Mouse (Mus musculus) stomach, embryonic 15.5 days (tissue): ENCODE data around the gene Socs1. TPM values are rescaled to one million over a fixed set of nuclear protein-coding genes. Genes with fewer than 3 reads are reported as not detected.
A peak's percentile ranks its signal among the peaks of the same experiment; 100 is the strongest.

Source experiments
- ATAC-seq: fragments of 200-750 bp; cut with Nextera tagmentation; 2 replicates; pipeline ENCODE4 v1.8.0; 2017; ENCODE audit warnings: low read depth, moderate number of reproducible peaks, moderate TSS enrichment; ENCODE audit not compliant: insufficient read depth, low FRiP score
- H3K27ac ChIP-seq: fragments of 300-500 bp; sonication (generic); 2 replicates; pipeline ENCODE4 v1.5.1; 2015; ENCODE audit warnings: mild to moderate bottlenecking, inconsistent platforms
- H3K27me3 ChIP-seq: fragments of 300-500 bp; sonication (generic); replicated peaks from 2 replicates; pipeline ENCODE4 v1.6.1; 2015; ENCODE audit warnings: inconsistent platforms
- H3K36me3 ChIP-seq: fragments of 300-500 bp; sonication (generic); 2 replicates; pipeline ENCODE4 v1.6.1; 2015; ENCODE audit warnings: inconsistent platforms
- H3K4me1 ChIP-seq: fragments of 300-500 bp; sonication (generic); 2 replicates; pipeline ENCODE4 v1.6.1; 2015; ENCODE audit warnings: inconsistent platforms
- H3K4me2 ChIP-seq: fragments of 300-500 bp; sonication (generic); 2 replicates; pipeline ENCODE4 v1.6.1; 2015; ENCODE audit warnings: mild to moderate bottlenecking, inconsistent platforms
- H3K4me3 ChIP-seq: fragments of 300-500 bp; sonication (generic); replicated peaks from 2 replicates; pipeline ENCODE4 v1.5.1; 2015; ENCODE audit warnings: inconsistent platforms
- H3K9ac ChIP-seq: fragments of 300-500 bp; sonication (generic); 2 replicates; pipeline ENCODE4 v1.6.1; 2015; ENCODE audit warnings: inconsistent platforms
- H3K9me3 ChIP-seq: fragments of 300-500 bp; sonication (generic); 2 replicates; pipeline ENCODE4 v1.6.1; 2016; ENCODE audit warnings: inconsistent platforms
- WGBS: fragments of 180-500 bp; shearing (Covaris S2); methylation state at CpG from one replicate; pipeline ENCODE4 v1.1.7; 2015; 5-methylcytosine and 5-hydroxymethylcytosine counted together
- polyA plus RNA-seq: library from polyadenylated mRNA; unstranded; fragments of >200 nt; fragmentation: Nextera tagmentation; extraction: Ambion mirVana; gene quantifications from 2 replicates; pipeline ENCODE4 v1.2.1, GENCODE M21; 2015

Gene Socs1
- polyA plus RNA-seq, 1 experiment from 2014 or later, result 10.2 TPM

DNA sequence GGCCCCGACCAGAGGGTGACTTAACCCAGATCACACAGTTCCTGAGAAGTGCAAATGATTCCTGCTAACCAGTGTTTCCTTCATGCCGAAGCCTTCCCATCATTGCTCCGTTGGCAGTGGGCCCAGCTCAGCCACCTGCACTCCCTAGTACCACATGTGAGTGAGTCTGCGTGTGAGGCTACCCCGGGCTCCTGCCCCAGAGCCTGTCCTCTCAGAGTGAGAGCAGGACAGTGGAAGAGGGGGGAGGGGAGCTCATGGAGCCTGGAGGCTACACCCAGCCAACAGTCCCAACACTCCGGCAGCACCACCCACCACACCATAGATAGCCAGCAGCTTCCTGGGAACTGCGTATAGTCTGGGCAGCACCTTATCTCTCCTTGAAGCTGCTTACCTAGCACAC lies 35.5 kb downstream of the Socs1 start:
- no peak overlapping the region for H3K4me3 ChIP-seq
- no peak overlapping the region for H3K9ac ChIP-seq
- H3K27me3 ChIP-seq, result no peaks in the 10 kb centered on the region
- H3K36me3 ChIP-seq, result no peaks in the 10 kb centered on the region
- H3K4me2 ChIP-seq, result no peak overlapping the region
- 36% methylated on average over 7 of the region's 7 CpGs for WGBS
- peaks cover 10% of the 10 kb centered on the region; the same call in 1 of the 2 replicates for H3K4me1 ChIP-seq
- H3K9me3 ChIP-seq, result no peaks in the 10 kb centered on the region
- H3K27ac ChIP-seq, result peak overlapping the region; percentile 4; the same call in 1 of the 2 replicates
- peak; percentile 61 for ATAC-seq

DNA sequence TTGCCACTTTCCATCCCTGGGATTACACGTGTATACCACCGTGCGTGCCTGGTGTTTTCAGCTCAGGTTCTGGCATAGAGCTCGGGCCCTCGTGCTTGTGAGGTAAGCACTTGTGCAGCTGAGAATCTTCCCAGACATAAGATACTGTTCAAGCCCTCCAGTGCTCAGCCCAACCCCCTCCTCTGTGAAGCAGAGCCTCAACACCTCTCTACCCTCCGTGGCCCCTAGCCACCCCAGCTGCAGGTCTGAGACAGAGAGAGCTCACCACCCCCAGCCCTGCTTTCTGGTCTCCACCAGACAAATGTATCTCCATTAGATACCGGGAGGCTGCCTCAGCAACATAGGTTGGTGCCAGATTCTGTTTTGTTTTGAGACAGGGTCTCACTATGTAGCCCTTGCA lies 36.1 kb downstream of the Socs1 start:
- 40% methylated on average over 7 of the region's 7 CpGs for WGBS
- H3K4me3 ChIP-seq, result no peak overlapping the region
- peaks cover 10% of the 10 kb centered on the region; the same call in 1 of the 2 replicates for H3K4me1 ChIP-seq
- ATAC-seq, result no peak
- no peak overlapping the region for H3K27ac ChIP-seq
- no peaks in the 10 kb centered on the region for H3K9me3 ChIP-seq
- no peaks in the 10 kb centered on the region for H3K27me3 ChIP-seq
- no peaks in the 10 kb centered on the region for H3K36me3 ChIP-seq
- no peak overlapping the region for H3K4me2 ChIP-seq
- H3K9ac ChIP-seq, result no peak overlapping the region

DNA sequence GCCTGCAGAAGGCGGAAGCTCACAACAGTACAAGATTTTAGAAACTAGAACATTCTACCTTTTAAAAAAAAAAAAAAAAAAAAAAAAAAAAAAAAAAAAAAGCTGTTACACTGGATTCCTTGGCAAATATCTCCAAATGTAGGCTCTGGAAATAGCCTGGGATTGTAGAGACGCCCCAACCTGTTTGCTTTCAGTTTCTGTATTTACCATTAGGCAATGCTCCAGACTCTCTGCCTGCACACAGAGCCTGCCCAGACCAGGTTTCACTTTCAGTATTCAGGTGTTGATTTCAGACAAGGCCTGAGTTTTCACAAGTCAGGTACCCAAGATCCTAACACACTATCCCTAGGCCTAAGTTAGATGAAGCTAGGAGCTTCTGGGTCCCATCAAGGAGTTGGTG lies 44.3 kb downstream of the Socs1 start:
- Histone ChIP-seq H3K9me3 (no peaks in the 10 kb centered on the region), H3K4me3 (no peak overlapping the region), H3K36me3 (no peaks in the 10 kb centered on the region), H3K4me1 (peaks cover 7% of the 10 kb centered on the region; the same call in 1 of the 2 replicates), H3K4me2 (no peak overlapping the region), H3K9ac (no peak overlapping the region), H3K27me3 (no peaks in the 10 kb centered on the region), H3K27ac (no peak overlapping the region)
- ATAC-seq, result peak; percentile 60; the same call in 1 of the 2 replicates
- 62% methylated on average over 2 of the region's 2 CpGs for WGBS

DNA sequence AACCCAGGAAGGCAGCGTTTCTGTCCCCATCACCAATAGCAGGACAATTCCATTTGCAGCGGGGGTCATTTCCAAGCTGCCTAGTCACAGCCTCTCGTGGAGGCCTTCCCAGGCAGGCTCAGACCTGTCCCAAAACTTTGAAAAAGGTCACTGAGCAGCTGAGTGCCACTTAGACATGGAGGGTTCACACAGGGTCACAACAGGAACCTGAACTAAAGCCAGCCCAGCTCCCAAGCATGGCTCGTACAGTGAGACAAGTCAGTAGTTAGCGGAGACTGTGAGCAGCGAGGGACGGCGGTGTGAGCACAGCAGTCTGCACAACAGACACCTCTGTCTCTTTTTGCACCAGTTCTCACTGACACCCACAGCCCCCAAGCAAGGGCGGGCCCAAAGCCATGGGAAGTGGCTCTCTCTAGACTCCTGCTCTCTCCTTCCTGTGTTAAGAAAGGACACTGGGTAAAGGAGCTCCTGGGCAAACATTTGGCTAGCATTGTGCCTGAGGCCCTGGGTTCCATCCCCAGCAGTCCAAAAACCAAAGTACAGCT lies 45.4 kb downstream of the Socs1 start:
- Histone ChIP-seq H3K4me3 (no peak overlapping the region), H3K9ac (no peak overlapping the region)

DNA sequence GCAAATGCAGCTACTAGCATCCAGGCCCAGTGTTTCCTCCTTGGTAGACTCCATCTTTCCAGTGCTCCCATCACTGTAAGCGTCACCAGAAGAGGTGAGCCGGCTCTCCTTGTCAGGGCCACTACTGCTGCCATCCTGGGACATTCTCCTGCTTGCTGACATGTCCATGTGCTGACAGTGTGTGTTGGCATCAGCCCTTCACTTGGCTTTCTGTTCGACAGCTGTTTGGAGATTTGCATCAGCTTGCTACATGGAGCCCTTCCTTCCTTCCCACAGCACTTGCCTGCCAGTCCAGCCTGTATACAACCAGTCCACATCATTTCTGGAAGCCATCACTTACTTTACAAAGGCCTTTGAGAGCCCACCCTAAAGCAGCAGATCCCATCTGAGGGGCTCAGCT lies 46.5 kb downstream of the Socs1 start:
- Histone ChIP-seq H3K9me3 (no peaks in the 10 kb centered on the region), H3K4me3 (no peak overlapping the region), H3K27me3 (no peaks in the 10 kb centered on the region), H3K9ac (no peak overlapping the region), H3K27ac (peak overlapping the region; percentile 48; the same call in 1 of the 2 replicates), H3K4me1 (peaks cover 7% of the 10 kb centered on the region; the same call in 1 of the 2 replicates), H3K36me3 (no peaks in the 10 kb centered on the region), H3K4me2 (no peak overlapping the region)
- ATAC-seq, result no peak
- 84% methylated on average over 3 of the region's 3 CpGs for WGBS

More for the DNA sequence above, 45.4 kb downstream of the Socs1 start:
- Histone ChIP-seq H3K27ac (no peak overlapping the region), H3K36me3 (no peaks in the 10 kb centered on the region), H3K4me1 (peaks cover 7% of the 10 kb centered on the region; the same call in 1 of the 2 replicates), H3K4me2 (no peak overlapping the region), H3K9me3 (no peaks in the 10 kb centered on the region), H3K27me3 (no peaks in the 10 kb centered on the region)
- ATAC-seq, result no peak
- WGBS, result 68% methylated on average over 9 of the region's 9 CpGs

DNA sequence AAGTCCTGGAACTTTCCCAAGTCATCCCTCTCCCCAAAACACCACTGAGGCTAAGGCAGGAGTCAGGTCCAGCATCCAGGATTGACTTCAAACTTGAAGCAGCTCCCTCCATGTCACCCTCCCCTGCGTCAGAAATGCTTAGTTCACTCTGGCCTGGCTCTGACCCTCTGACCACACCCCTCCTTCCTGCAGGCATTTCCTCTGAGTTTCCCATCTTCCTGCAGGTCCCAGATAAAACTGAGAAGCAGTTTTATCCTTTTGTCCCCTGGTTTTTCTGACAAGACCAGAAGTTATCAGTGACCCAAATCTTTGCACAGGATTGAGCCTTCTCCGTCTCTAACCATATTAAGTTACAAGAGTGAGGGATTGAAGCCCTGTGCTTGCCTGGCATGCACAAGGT lies 47.8 kb downstream of the Socs1 start:
- H3K27me3 ChIP-seq, result no peaks in the 10 kb centered on the region
- no peak overlapping the region for H3K4me3 ChIP-seq
- 50% methylated on average over 2 of the region's 2 CpGs for WGBS
- no peaks in the 10 kb centered on the region for H3K9me3 ChIP-seq
- peaks cover 7% of the 10 kb centered on the region; the same call in 1 of the 2 replicates for H3K4me1 ChIP-seq
- H3K9ac ChIP-seq, result no peak overlapping the region
- H3K27ac ChIP-seq, result peak overlapping the region; percentile 48
- H3K4me2 ChIP-seq, result no peak overlapping the region
- H3K36me3 ChIP-seq, result no peaks in the 10 kb centered on the region
- ATAC-seq, result no peak

DNA sequence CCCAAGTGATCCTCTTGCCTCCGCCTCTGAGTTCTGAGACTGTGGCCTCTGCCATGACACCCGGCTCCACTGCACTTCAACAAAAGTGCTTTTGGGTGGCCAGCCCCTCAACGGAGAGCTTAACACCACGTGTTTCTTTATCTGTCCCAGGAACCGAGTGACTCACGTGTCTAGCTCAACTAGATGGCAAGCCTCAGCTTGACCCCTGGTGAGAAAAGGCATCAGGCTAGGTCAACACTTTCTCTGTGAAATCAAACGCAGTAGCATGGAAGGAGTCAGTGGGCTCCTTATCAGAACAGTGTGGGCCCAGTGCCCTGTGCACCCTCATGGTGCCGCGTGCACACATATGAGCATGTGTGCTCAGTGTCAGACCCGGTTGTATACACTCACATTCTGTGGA lies 49.0 kb downstream of the Socs1 start:
- Histone ChIP-seq H3K9ac (no peak overlapping the region), H3K27ac (no peak overlapping the region), H3K4me3 (no peak overlapping the region), H3K27me3 (no peaks in the 10 kb centered on the region), H3K9me3 (no peaks in the 10 kb centered on the region), H3K36me3 (no peaks in the 10 kb centered on the region), H3K4me1 (peaks cover 7% of the 10 kb centered on the region; the same call in 1 of the 2 replicates), H3K4me2 (no peak overlapping the region)
- WGBS, result 62% methylated on average over 10 of the region's 10 CpGs
- no peak for ATAC-seq

DNA sequence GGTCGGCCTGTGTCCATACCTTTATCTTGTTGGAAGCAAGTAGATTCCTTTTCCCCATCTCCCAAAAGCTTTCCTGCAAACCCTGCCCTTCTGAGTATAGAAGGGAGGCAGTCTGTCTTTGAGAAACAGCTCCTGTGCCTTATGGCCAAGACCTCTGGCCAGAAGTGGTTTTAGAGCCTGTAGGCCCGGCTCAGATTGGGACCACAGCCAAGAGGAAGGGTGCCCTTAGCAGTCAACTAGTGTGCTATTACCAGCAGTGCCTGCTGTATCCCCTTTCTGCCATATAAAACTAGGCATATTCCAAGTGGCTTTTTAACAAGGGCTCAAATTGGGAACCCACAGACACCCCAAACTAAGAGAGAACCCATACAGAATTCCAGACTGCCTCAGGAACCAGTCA lies 49.6 kb downstream of the Socs1 start:
- H3K9ac ChIP-seq, result no peak overlapping the region
- H3K36me3 ChIP-seq, result no peaks in the 10 kb centered on the region
- H3K9me3 ChIP-seq, result no peaks in the 10 kb centered on the region
- no peaks in the 10 kb centered on the region for H3K27me3 ChIP-seq
- peaks cover 7% of the 10 kb centered on the region; the same call in 1 of the 2 replicates for H3K4me1 ChIP-seq
- H3K4me2 ChIP-seq, result no peak overlapping the region
- no peak overlapping the region for H3K27ac ChIP-seq
- 66% methylated on average over 2 of the region's 2 CpGs for WGBS
- H3K4me3 ChIP-seq, result no peak overlapping the region
- ATAC-seq, result no peak

DNA sequence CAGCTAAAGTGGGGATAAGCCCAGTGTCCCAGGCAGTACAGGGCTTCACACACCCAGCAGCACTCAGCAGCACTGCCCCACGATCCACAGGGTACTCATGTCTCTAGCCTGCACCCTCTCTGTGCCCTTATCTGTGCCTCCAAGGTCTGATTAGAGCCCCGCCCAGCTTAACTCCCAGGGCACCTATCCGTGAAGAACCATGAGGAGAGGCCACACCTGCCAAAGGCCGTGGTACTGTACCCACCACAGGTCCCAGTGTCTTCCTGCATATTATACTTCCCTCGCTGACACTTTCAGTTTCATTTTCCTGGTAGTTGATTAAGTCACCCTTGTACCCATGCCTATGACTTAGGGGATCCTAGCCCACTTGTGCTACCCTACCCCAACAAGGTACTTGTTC lies 52.9 kb downstream of the Socs1 start:
- 59% methylated on average over 5 of the region's 5 CpGs for WGBS

More for the DNA sequence above, 52.9 kb downstream of the Socs1 start:
- no peak overlapping the region for H3K4me3 ChIP-seq
- H3K9ac ChIP-seq, result no peak overlapping the region
- peak; percentile 82 for ATAC-seq
- no peaks in the 10 kb centered on the region for H3K27me3 ChIP-seq
- H3K9me3 ChIP-seq, result no peaks in the 10 kb centered on the region
- H3K4me1 ChIP-seq, result 0 out of 2 replicates have a peak, but pooled peaks cover 3% of the 10 kb centered on the region
- H3K36me3 ChIP-seq, result no peaks in the 10 kb centered on the region
- no peak overlapping the region for H3K4me2 ChIP-seq
- no peak overlapping the region for H3K27ac ChIP-seq

Other genes starting within 250 kb of the Socs1 start
- 19.3 and 22.2 TPM in 2 replicates for gene Dexi, start 242.5 kb downstream of the Socs1 start, polyA plus RNA-seq
- gene Clec16a, start 240.2 kb downstream of the Socs1 start, polyA plus RNA-seq, result 31.0 and 31.5 TPM in 2 replicates
- not detected in 2 replicates for gene Tnp2, start 3.1 kb upstream of the Socs1 start, polyA plus RNA-seq
- not detected in 2 replicates for gene Prm3, start 5.4 kb upstream of the Socs1 start, polyA plus RNA-seq
- not detected in 2 replicates for gene Prm2, start 10.6 kb upstream of the Socs1 start, polyA plus RNA-seq
- gene Prm1, start 20.3 kb upstream of the Socs1 start, polyA plus RNA-seq, result not detected in 2 replicates
- gene Gm11172, start 27.4 kb upstream of the Socs1 start, polyA plus RNA-seq, result not detected in 2 replicates
- gene Rmi2, start 49.5 kb upstream of the Socs1 start, polyA plus RNA-seq, result 3.4 and 3.7 TPM in 2 replicates